Mouse (Mus musculus) CH12.LX (cell line): ENCODE results near the gene Slc6a19.

Experiments
- CTCF ChIP-seq, 2 experiments: IDR thresholded peaks in 1 of 2; conservative IDR thresholded peaks in 1 of 2; 2 replicates each; pipeline ENCODE4 v1.5.1; 2011 to 2012; ENCODE audit warnings: low read depth in 2 of 2, low read length in 2 of 2, improper control_type of control experiment in 1 of 2, inconsistent platforms in 1 of 2, mild to moderate bottlenecking in 1 of 2, moderate library complexity in 1 of 2
- ELF1 ChIP-seq: IDR thresholded peaks from 2 replicates; pipeline ENCODE4 v1.6.1; 2014; ENCODE audit warnings: low read depth, mild to moderate bottlenecking, inconsistent platforms, low read length, improper control_type of control experiment
- EP300 ChIP-seq: IDR thresholded peaks from 2 replicates; pipeline ENCODE4 v1.6.1; 2011; ENCODE audit warnings: low read length, improper control_type of control experiment
- KAT2A ChIP-seq: IDR thresholded peaks from 2 replicates; pipeline ENCODE4 v1.6.1; 2012; ENCODE audit warnings: low read length, improper control_type of control experiment, inconsistent platforms; ENCODE audit not compliant: insufficient replicate concordance
- MAFK ChIP-seq: IDR thresholded peaks from 2 replicates; pipeline ENCODE4 v1.6.1; 2011; ENCODE audit warnings: low read length, improper control_type of control experiment; ENCODE audit not compliant: insufficient replicate concordance
- MAX ChIP-seq: IDR thresholded peaks from 2 replicates; pipeline ENCODE4 v1.6.1; 2011; ENCODE audit warnings: low read length, improper control_type of control experiment
- MXI1 ChIP-seq: IDR thresholded peaks from 2 replicates; pipeline ENCODE4 v1.6.1; 2011; ENCODE audit warnings: mild to moderate bottlenecking, low read depth, low read length, improper control_type of control experiment
- MYC ChIP-seq: IDR thresholded peaks from 2 replicates; pipeline ENCODE4 v1.6.1; 2011; ENCODE audit warnings: low read depth, mild to moderate bottlenecking, improper control_type of control experiment, low read length
- NRF1 ChIP-seq: IDR thresholded peaks from 2 replicates; pipeline ENCODE4 v1.6.1; 2014; ENCODE audit warnings: low read depth, mild to moderate bottlenecking, inconsistent platforms, low read length, improper control_type of control experiment, moderate library complexity
- POLR2A ChIP-seq: IDR thresholded peaks from 2 replicates; pipeline ENCODE4 v1.6.1; 2011; ENCODE audit warnings: low read depth, mild to moderate bottlenecking, improper control_type of control experiment, low read length
- TBP ChIP-seq: conservative IDR thresholded peaks from 2 replicates; pipeline ENCODE4 v1.6.1; 2011; ENCODE audit warnings: low read depth, low read length, improper control_type of control experiment
- UBTF ChIP-seq: IDR thresholded peaks from 2 replicates; pipeline ENCODE4 v1.6.1; 2012; ENCODE audit warnings: low read depth, mild to moderate bottlenecking, inconsistent platforms, low read length, improper control_type of control experiment, moderate library complexity
- ZKSCAN1 ChIP-seq: IDR thresholded peaks from 2 replicates; pipeline ENCODE4 v1.6.1; 2012; ENCODE audit warnings: low read depth, inconsistent platforms, low read length, improper control_type of control experiment, borderline replicate concordance

GRCm38 (mm10) chr13:73631837-73632236 lies 72.8 kb downstream of the Slc6a19 start:
- no peak for TF ChIP-seq MAX
- TF ChIP-seq ELF1, result no peak
- TF ChIP-seq POLR2A, result no peak
- TF ChIP-seq MAFK, result no peak
- no peak for TF ChIP-seq KAT2A
- TF ChIP-seq UBTF, result no peak
- TF ChIP-seq TBP, result no peak
- TF ChIP-seq NRF1, result no peak
- TF ChIP-seq CTCF (conservative IDR thresholded peaks at IDR 0.05 in 1 of 2, IDR thresholded peaks at IDR 0.05 in 1 of 2; ENCODE audit: low read depth in 2 of 2, low read length in 2 of 2), result peak in 1 of 2 experiments; percentile 53; a peak in 2 of 4 replicates
- no peak for TF ChIP-seq EP300
- TF ChIP-seq MXI1, result no peak
- TF ChIP-seq ZKSCAN1, result no peak
- TF ChIP-seq MYC, result no peak
